Mouse (Mus musculus) CH12.LX (cell line): ENCODE results near the gene Mfrp. TPM values are rescaled to one million over a fixed set of nuclear protein-coding genes. Genes with fewer than 3 reads are reported as not detected.

Experiments
- DNase-seq: peaks from one replicate; pipeline ENCODE4 v3.0.0-alpha.2; 2013; ENCODE audit errors: extremely low read depth
- H3K27ac ChIP-seq: 2 replicates; pipeline ENCODE4 v1.5.1; 2012; ENCODE audit warnings: low read depth, mild to moderate bottlenecking, control low read depth, moderate library complexity; ENCODE audit not compliant: insufficient read depth
- H3K27me3 ChIP-seq: replicated peaks from 2 replicates; pipeline ENCODE3; 2012; ENCODE audit warnings: inconsistent platforms
- H3K36me3 ChIP-seq, 2 experiments: replicated peaks in 1 of 2; 2 replicates each; pipeline versions ENCODE3 to v1.6.1; 2012; ENCODE audit warnings: inconsistent platforms in 1 of 2, low read length in 1 of 2, mild to moderate bottlenecking in 1 of 2, mixed read lengths in 1 of 2, moderate library complexity in 1 of 2; ENCODE audit not compliant: control insufficient read depth in 1 of 2, insufficient read depth in 1 of 2
- H3K4me1 ChIP-seq, 2 experiments: 2 replicates each; pipeline ENCODE4 v1.6.1; 2012; ENCODE audit warnings: inconsistent platforms in 1 of 2, moderate library complexity in 1 of 2; ENCODE audit not compliant: insufficient read depth in 2 of 2, control insufficient read depth in 1 of 2
- H3K4me2 ChIP-seq: 2 replicates; pipeline ENCODE4 v1.6.1; 2012; ENCODE audit warnings: low read depth, mild to moderate bottlenecking, control low read depth; ENCODE audit not compliant: poor library complexity, insufficient read depth, severe bottlenecking
- H3K4me3 ChIP-seq, 3 experiments: fragments of 150-350 bp in 1 of 3; sonication (generic) in 1 of 3; replicated peaks in 1 of 3; 2 replicates each; pipeline versions ENCODE3 to v1.5.1; 2011 to 2012; ENCODE audit warnings: low read depth in 2 of 3, low read length in 2 of 3, mild to moderate bottlenecking in 2 of 3, moderate library complexity in 2 of 3, control low read depth in 1 of 3, improper control_type of control experiment in 1 of 3, inconsistent platforms in 1 of 3, mixed read lengths in 1 of 3; ENCODE audit not compliant: poor library complexity in 1 of 3
- H3K79me2 ChIP-seq: replicated peaks from 2 replicates; pipeline ENCODE4 v1.6.1; 2012; ENCODE audit warnings: mild to moderate bottlenecking, moderate library complexity; ENCODE audit not compliant: control insufficient read depth, poor library complexity, insufficient read depth, severe bottlenecking; ENCODE audit errors: extremely low read depth
- H3K9ac ChIP-seq: 2 replicates; pipeline ENCODE4 v1.6.1; 2012; ENCODE audit warnings: low read depth, mild to moderate bottlenecking, control low read depth, moderate library complexity; ENCODE audit not compliant: insufficient read depth
- H3K9me3 ChIP-seq: replicated peaks from 2 replicates; pipeline ENCODE3; 2012; ENCODE audit warnings: low read length, inconsistent platforms, mixed read lengths
- BHLHE40 ChIP-seq: IDR thresholded peaks from 2 replicates; pipeline ENCODE4 v1.6.1; 2011; ENCODE audit warnings: mild to moderate bottlenecking, low read depth, low read length, improper control_type of control experiment
- CHD2 ChIP-seq: IDR thresholded peaks from 2 replicates; pipeline ENCODE4 v1.6.1; 2011; ENCODE audit warnings: low read length, improper control_type of control experiment
- CTCF ChIP-seq, 2 experiments: IDR thresholded peaks in 1 of 2; conservative IDR thresholded peaks in 1 of 2; 2 replicates each; pipeline ENCODE4 v1.5.1; 2011 to 2012; ENCODE audit warnings: low read depth in 2 of 2, low read length in 2 of 2, improper control_type of control experiment in 1 of 2, inconsistent platforms in 1 of 2, mild to moderate bottlenecking in 1 of 2, moderate library complexity in 1 of 2
- E2F4 ChIP-seq: IDR thresholded peaks from 2 replicates; pipeline ENCODE4 v1.6.1; 2011; ENCODE audit warnings: low read depth, low read length, improper control_type of control experiment; ENCODE audit not compliant: insufficient replicate concordance
- ELF1 ChIP-seq: IDR thresholded peaks from 2 replicates; pipeline ENCODE4 v1.6.1; 2014; ENCODE audit warnings: low read depth, mild to moderate bottlenecking, inconsistent platforms, low read length, improper control_type of control experiment
- EP300 ChIP-seq: IDR thresholded peaks from 2 replicates; pipeline ENCODE4 v1.6.1; 2011; ENCODE audit warnings: low read length, improper control_type of control experiment
- ETS1 ChIP-seq: conservative IDR thresholded peaks from 2 replicates; pipeline ENCODE4 v1.6.1; 2012; ENCODE audit warnings: low read depth, mild to moderate bottlenecking, inconsistent platforms, low read length, improper control_type of control experiment, moderate library complexity
- GABPA ChIP-seq: IDR thresholded peaks from 2 replicates; pipeline ENCODE4 v1.6.1; 2012; ENCODE audit warnings: low read depth, low read length, improper control_type of control experiment, inconsistent platforms; ENCODE audit not compliant: insufficient replicate concordance
- HCFC1 ChIP-seq: IDR thresholded peaks from 2 replicates; pipeline ENCODE4 v1.6.1; 2012; ENCODE audit warnings: low read depth, mild to moderate bottlenecking, inconsistent platforms, low read length, improper control_type of control experiment
- IRF4 ChIP-seq: IDR thresholded peaks from 2 replicates; pipeline ENCODE4 v1.6.1; 2014; ENCODE audit warnings: low read depth, mild to moderate bottlenecking, inconsistent platforms, low read length, improper control_type of control experiment
- JUN ChIP-seq: IDR thresholded peaks from 2 replicates; pipeline ENCODE4 v1.6.1; 2011; ENCODE audit warnings: low read depth, mild to moderate bottlenecking, low read length, improper control_type of control experiment, moderate library complexity; ENCODE audit not compliant: insufficient read depth
- JUND ChIP-seq: conservative IDR thresholded peaks from 2 replicates; pipeline ENCODE4 v1.6.1; 2011; ENCODE audit warnings: low read depth, low read length, improper control_type of control experiment
- KAT2A ChIP-seq: IDR thresholded peaks from 2 replicates; pipeline ENCODE4 v1.6.1; 2012; ENCODE audit warnings: low read length, improper control_type of control experiment, inconsistent platforms; ENCODE audit not compliant: insufficient replicate concordance
- MAFK ChIP-seq: IDR thresholded peaks from 2 replicates; pipeline ENCODE4 v1.6.1; 2011; ENCODE audit warnings: low read length, improper control_type of control experiment; ENCODE audit not compliant: insufficient replicate concordance
- MAX ChIP-seq: IDR thresholded peaks from 2 replicates; pipeline ENCODE4 v1.6.1; 2011; ENCODE audit warnings: low read length, improper control_type of control experiment
- MAZ ChIP-seq: IDR thresholded peaks from 2 replicates; pipeline ENCODE4 v1.6.1; 2012; ENCODE audit warnings: low read depth, mild to moderate bottlenecking, inconsistent platforms, low read length, improper control_type of control experiment, moderate library complexity
- MEF2A ChIP-seq: IDR thresholded peaks from 2 replicates; pipeline ENCODE4 v1.6.1; 2014; ENCODE audit warnings: low read depth, mild to moderate bottlenecking, inconsistent platforms, low read length, improper control_type of control experiment, borderline replicate concordance
- MXI1 ChIP-seq: IDR thresholded peaks from 2 replicates; pipeline ENCODE4 v1.6.1; 2011; ENCODE audit warnings: mild to moderate bottlenecking, low read depth, low read length, improper control_type of control experiment
- MYC ChIP-seq: IDR thresholded peaks from 2 replicates; pipeline ENCODE4 v1.6.1; 2011; ENCODE audit warnings: low read depth, mild to moderate bottlenecking, improper control_type of control experiment, low read length
- NELFE ChIP-seq: IDR thresholded peaks from 2 replicates; pipeline ENCODE4 v1.6.1; 2011; ENCODE audit warnings: low read depth, low read length, improper control_type of control experiment
- NRF1 ChIP-seq: IDR thresholded peaks from 2 replicates; pipeline ENCODE4 v1.6.1; 2014; ENCODE audit warnings: low read depth, mild to moderate bottlenecking, inconsistent platforms, low read length, improper control_type of control experiment, moderate library complexity
- POLR2A ChIP-seq: IDR thresholded peaks from 2 replicates; pipeline ENCODE4 v1.6.1; 2011; ENCODE audit warnings: low read depth, mild to moderate bottlenecking, improper control_type of control experiment, low read length
- POLR2AphosphoS2 ChIP-seq: IDR thresholded peaks from 2 replicates; pipeline ENCODE4 v1.6.1; 2011; ENCODE audit warnings: low read depth, low read length, improper control_type of control experiment
- RAD21 ChIP-seq: IDR thresholded peaks from 2 replicates; pipeline ENCODE4 v1.6.1; 2011; ENCODE audit warnings: low read depth, mild to moderate bottlenecking, low read length, improper control_type of control experiment, moderate library complexity
- RCOR1 ChIP-seq: conservative IDR thresholded peaks from 2 replicates; pipeline ENCODE4 v1.6.1; 2012; ENCODE audit warnings: low read depth, mild to moderate bottlenecking, inconsistent platforms, low read length, improper control_type of control experiment
- SIN3A ChIP-seq: IDR thresholded peaks from 2 replicates; pipeline ENCODE4 v1.6.1; 2012; ENCODE audit warnings: low read length, improper control_type of control experiment, inconsistent platforms
- SMC3 ChIP-seq: IDR thresholded peaks from 2 replicates; pipeline ENCODE4 v1.6.1; 2011; ENCODE audit warnings: low read depth, low read length, improper control_type of control experiment
- TBP ChIP-seq: conservative IDR thresholded peaks from 2 replicates; pipeline ENCODE4 v1.6.1; 2011; ENCODE audit warnings: low read depth, low read length, improper control_type of control experiment
- TCF12 ChIP-seq: IDR thresholded peaks from 2 replicates; pipeline ENCODE4 v1.6.1; 2014; ENCODE audit warnings: low read depth, mild to moderate bottlenecking, inconsistent platforms, low read length, improper control_type of control experiment
- UBTF ChIP-seq: IDR thresholded peaks from 2 replicates; pipeline ENCODE4 v1.6.1; 2012; ENCODE audit warnings: low read depth, mild to moderate bottlenecking, inconsistent platforms, low read length, improper control_type of control experiment, moderate library complexity
- USF1 ChIP-seq: IDR thresholded peaks from 2 replicates; pipeline ENCODE4 v1.6.1; 2014; ENCODE audit warnings: low read depth, mild to moderate bottlenecking, inconsistent platforms, low read length, improper control_type of control experiment
- USF2 ChIP-seq: conservative IDR thresholded peaks from 2 replicates; pipeline ENCODE4 v1.6.1; 2011; ENCODE audit warnings: low read depth, low read length, improper control_type of control experiment
- ZC3H11A ChIP-seq: IDR thresholded peaks from 2 replicates; pipeline ENCODE4 v1.6.1; 2012; ENCODE audit warnings: low read depth, mild to moderate bottlenecking, inconsistent platforms, low read length, improper control_type of control experiment
- ZKSCAN1 ChIP-seq: IDR thresholded peaks from 2 replicates; pipeline ENCODE4 v1.6.1; 2012; ENCODE audit warnings: low read depth, inconsistent platforms, low read length, improper control_type of control experiment, borderline replicate concordance
- ZNF384 ChIP-seq: IDR thresholded peaks from 2 replicates; pipeline ENCODE4 v1.6.1; 2012; ENCODE audit warnings: low read depth, low read length, improper control_type of control experiment, inconsistent platforms
- dilution Hi-C: fragments of 300-500 bp; cut with MboI; formaldehyde crosslinking; loops from 2 replicates; pipeline ENCODE4 v1.14.3; 2020; ENCODE audit warnings: low sequenced_read_pairs; ENCODE audit not compliant: extremely low pct_unique_long_range_greater_than_20kb, extremely low pct_ligation_motif_present
- in situ Hi-C: fragments of 300-500 bp; cut with MboI; formaldehyde crosslinking; loops from 3 replicates; pipeline ENCODE4 v1.14.3; 2019; ENCODE audit warnings: low sequenced_read_pairs, low pct_ligation_motif_present, low pct_unique_long_range_greater_than_20kb, mixed read lengths
- polyA plus RNA-seq: library from polyadenylated mRNA; unstranded; fragments of >175 nt; gene quantifications from 2 replicates; pipeline ENCODE4 v1.2.1, GENCODE M21; 2012; ENCODE audit warnings: low read depth; ENCODE audit not compliant: insufficient read length
- total RNA-seq, 2 experiments: library from RNA; depleted of rRNA; stranded (reverse); fragments of 300-350 nt in 1 of 2; fragments of >200 nt in 1 of 2; gene quantifications; 2 replicates each; pipeline ENCODE4 v1.2.3; 2012 to 2014

The Mfrp gene
- total and polyA plus RNA-seq, 3 experiments: not detected

DNA sequence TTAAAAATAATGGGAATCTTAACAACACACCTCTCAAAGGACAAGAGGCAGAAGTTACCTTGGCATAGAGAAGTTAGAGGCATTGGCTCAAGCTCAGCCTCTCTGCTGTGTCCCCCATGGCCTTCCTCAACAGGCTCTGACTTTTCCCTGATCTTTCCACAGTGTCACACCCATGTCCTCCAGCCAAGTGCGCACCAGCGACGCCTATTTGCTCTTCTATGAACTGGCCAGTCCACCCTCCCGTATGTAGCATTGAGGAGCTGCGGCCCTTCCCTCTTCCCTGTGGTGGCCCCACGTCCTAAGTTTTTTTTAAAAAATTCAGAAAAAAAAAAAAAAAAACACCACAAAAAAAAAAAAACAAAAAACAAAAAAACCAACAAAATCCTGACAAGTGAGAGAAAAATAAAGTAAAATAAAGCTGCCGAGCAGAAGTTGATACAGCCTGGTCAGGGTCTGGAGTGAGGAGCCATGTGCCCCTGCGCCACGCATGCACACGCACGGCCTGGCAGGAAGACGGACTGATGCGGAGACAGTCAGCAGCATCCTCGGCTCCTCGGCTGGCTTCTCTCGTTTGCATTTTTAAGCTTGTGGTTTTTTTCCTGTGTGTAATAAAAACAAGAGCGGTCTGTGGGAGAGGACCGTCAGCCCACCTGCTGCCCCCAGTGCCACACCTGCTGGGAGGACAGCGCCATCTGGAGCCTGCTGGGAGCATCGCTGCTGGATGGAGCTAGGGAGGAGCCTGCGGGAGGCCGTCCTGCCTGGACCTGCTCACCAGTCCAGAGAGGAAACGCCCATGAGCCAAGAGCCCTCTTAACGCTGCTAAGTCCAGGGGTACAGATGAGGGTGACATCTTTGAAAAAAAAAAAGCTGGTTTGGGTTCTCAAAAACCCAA is 7.7 kb upstream of the Mfrp start:
- TF ChIP-seq USF1 (no peak), ZKSCAN1 (no peak), EP300 (peak; percentile 34; the same call in 1 of the 2 replicates), POLR2AphosphoS2 (no peak), UBTF (no peak; the same call in 1 of the 2 replicates), TBP (no peak), ELF1 (0 out of 2 replicates have a peak, but pooled peaks have one; percentile 41), MEF2A (peak; percentile 74), CTCF (conservative IDR thresholded peaks at IDR 0.05 in 1 of 2, IDR thresholded peaks at IDR 0.05 in 1 of 2; ENCODE audit: low read depth in 2 of 2, low read length in 2 of 2) (peak; percentile 83 to 98), RCOR1 (no peak), ZNF384 (peak; percentile 71), HCFC1 (no peak), SMC3 (peak; percentile 96), KAT2A (no peak), POLR2A (no peak), E2F4 (no peak), JUN (no peak), MAFK (0 out of 2 replicates have a peak, but pooled peaks have one; percentile 21), MAX (no peak), RAD21 (peak; percentile 91), MYC (peak; percentile 43; the same call in 1 of the 2 replicates), USF2 (no peak), IRF4 (peak; percentile 66; the same call in 1 of the 2 replicates), ETS1 (peak; percentile 50; the same call in 1 of the 2 replicates), ZC3H11A (peak; percentile 70), MAZ (no peak), MXI1 (peak; percentile 33; the same call in 1 of the 2 replicates), NELFE (no peak), BHLHE40 (peak; percentile 42), TCF12 (peak; percentile 88), NRF1 (no peak), JUND (no peak), SIN3A (0 out of 2 replicates have a peak, but pooled peaks have one; percentile 3), CHD2 (no peak), GABPA (no peak)
- Histone ChIP-seq H3K27me3 (no peaks in the 10 kb centered on the region), H3K27ac (no peak overlapping the region), H3K36me3 (peaks cover 3 to 35% of the 10 kb centered on the region in 2 experiments), H3K4me2 (no peak overlapping the region), H3K4me1 (peaks cover 8 to 36% of the 10 kb centered on the region in 2 experiments), H3K4me3 (no peak overlapping the region), H3K9me3 (no peaks in the 10 kb centered on the region), H3K9ac (no peak overlapping the region), H3K79me2 (no peaks in the 10 kb centered on the region)
- in situ Hi-C loops: no loop called here
- DNase-seq: peak; percentile 84
- dilution Hi-C loops: no loop called here
